Mouse (Mus musculus) testis, adult 2 months (tissue): Measurements from ENCODE around the gene Napsa. TPM values are rescaled to one million over a fixed set of nuclear protein-coding genes. Genes with fewer than 3 reads are reported as not detected.

ENCODE experiments used
- H3K27ac ChIP-seq: fragments of 200-500 bp; 2 replicates; pipeline ENCODE4 v1.5.1; 2012; ENCODE audit warnings: low read depth, low read length; ENCODE audit not compliant: control insufficient read depth, insufficient read depth
- H3K27me3 ChIP-seq: fragments of 200-500 bp; 2 replicates; pipeline ENCODE4 v1.6.1; 2012; ENCODE audit warnings: mild to moderate bottlenecking, low read length, moderate library complexity; ENCODE audit not compliant: control insufficient read depth, insufficient read depth
- H3K36me3 ChIP-seq: fragments of 200-500 bp; 2 replicates; pipeline ENCODE4 v1.6.1; 2012; ENCODE audit warnings: mild to moderate bottlenecking, low read length; ENCODE audit not compliant: control insufficient read depth, insufficient read depth
- H3K4me1 ChIP-seq: fragments of 200-500 bp; 2 replicates; pipeline ENCODE4 v1.6.1; 2012; ENCODE audit warnings: low read length; ENCODE audit not compliant: control insufficient read depth, insufficient read depth
- H3K4me3 ChIP-seq: fragments of 200-500 bp; 2 replicates; pipeline ENCODE4 v1.5.1; 2012; ENCODE audit warnings: low read depth, mild to moderate bottlenecking, low read length, moderate library complexity, mixed read lengths; ENCODE audit not compliant: control insufficient read depth
- CTCF ChIP-seq: fragments of 200-500 bp; IDR thresholded peaks from 2 replicates; pipeline ENCODE4 v1.5.1; 2012; ENCODE audit warnings: low read depth, mild to moderate bottlenecking, inconsistent platforms, low read length, moderate library complexity; ENCODE audit not compliant: control insufficient read depth, insufficient read depth, insufficient replicate concordance
- POLR2A ChIP-seq: fragments of 200-500 bp; IDR thresholded peaks from 2 replicates; pipeline ENCODE4 v1.6.1; 2012; ENCODE audit warnings: low read depth, mild to moderate bottlenecking, inconsistent platforms, low read length, moderate library complexity; ENCODE audit not compliant: control insufficient read depth
- polyA plus RNA-seq: library from polyadenylated mRNA; depleted of rRNA; stranded (reverse); fragments of >200 nt; gene quantifications from 2 replicates; pipeline ENCODE4 v1.2.3, GENCODE M21; 2012

Gene Napsa
- polyA plus RNA-seq, 1 experiment, result 0.67 TPM

DNA sequence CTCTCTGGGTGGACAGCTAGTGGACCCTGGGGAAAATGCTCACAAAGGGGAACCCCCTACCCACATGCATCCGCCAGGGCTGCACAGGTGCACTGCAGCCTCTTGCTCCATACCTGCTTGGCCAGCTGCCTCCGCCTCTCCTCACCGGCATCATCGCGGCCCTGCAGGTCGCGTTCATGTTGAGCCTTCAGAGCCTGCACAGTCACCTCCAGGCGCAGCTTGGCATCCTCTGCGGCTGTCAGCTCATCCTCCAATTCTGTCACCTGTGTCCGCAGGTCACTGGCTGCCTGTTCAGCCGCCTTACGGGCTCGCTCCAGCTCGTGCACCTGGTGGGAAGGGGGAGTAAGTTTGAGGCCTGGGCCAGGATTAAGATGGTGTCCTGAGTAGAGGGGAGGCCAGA lies 43.8 kb downstream of the Napsa start:
- no peak overlapping the region for H3K4me3 ChIP-seq

DNA sequence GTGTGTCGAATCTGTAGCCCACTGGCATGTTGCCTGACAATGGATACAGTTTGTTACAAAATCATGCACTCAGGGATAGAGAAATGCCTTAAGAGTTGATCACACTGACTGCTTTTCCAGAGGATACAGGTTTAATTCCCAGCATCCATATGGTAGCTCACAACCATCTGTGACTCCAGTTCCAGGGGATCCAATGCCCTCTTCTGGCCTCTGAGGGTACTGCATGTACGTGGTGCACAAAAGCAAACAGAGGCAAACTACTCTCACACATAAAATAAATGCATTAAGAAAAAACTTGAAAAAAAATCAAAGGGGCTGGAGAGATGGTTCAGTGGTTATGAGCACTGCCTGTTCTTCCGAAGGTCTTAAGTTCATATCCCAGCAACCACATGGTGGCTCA lies 44.9 kb downstream of the Napsa start:
- no peak overlapping the region for H3K4me3 ChIP-seq
- no peaks in the 10 kb centered on the region for H3K36me3 ChIP-seq
- H3K27ac ChIP-seq, result no peak overlapping the region
- H3K4me1 ChIP-seq, result no peaks in the 10 kb centered on the region; the same call in 1 of the 2 replicates
- TF ChIP-seq POLR2A, result no peak
- TF ChIP-seq CTCF, result peak; percentile 29; the same call in 1 of the 2 replicates
- H3K27me3 ChIP-seq, result no peaks in the 10 kb centered on the region

More for the DNA sequence above, 43.8 kb downstream of the Napsa start:
- Histone ChIP-seq H3K4me1 (no peaks in the 10 kb centered on the region; the same call in 1 of the 2 replicates), H3K36me3 (no peaks in the 10 kb centered on the region), H3K27me3 (no peaks in the 10 kb centered on the region), H3K27ac (no peak overlapping the region)
- TF ChIP-seq CTCF (no peak), POLR2A (no peak)

DNA sequence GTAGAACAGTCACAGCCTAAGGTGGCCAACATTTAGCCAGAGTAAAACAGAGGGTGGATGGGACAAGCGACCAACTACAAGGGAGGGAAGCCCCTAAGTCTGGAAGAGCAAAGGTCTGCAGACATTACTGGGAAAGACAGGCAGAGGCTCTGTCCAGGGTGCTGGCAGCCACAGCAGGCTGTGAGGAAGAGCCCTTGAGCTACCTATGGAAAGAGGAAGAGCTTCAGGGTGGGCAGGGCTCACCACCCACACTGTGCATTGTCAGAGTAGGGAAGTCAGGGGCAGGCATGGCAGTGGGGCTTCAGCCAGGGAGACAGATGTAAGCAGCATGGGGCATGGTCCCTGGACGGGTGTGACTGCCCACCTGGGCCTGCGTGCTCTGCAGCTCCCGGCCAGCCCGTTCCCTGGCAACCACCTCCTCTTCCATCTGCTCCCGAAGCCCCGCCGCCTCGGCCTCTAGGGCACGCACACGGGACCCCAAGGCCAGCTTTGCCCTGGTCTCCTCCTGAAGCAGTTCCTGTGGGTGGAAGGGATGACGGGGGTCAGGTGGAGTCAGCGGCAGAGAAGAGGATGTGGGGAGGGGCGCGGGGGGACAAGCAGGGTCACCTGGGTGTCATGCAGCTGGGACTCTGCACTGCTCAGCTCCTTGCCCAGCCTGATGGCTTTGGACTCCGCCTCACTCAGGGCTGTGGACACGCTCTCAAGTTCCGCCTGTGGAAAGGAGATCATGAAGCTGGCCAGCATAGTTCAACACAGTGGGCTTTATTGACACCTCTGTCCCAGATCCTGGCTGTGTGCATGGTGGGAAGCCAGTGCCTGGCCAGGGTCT lies 51.7 kb downstream of the Napsa start:
- Histone ChIP-seq H3K27ac (no peak overlapping the region), H3K4me3 (no peak overlapping the region), H3K36me3 (no peaks in the 10 kb centered on the region), H3K4me1 (no peaks in the 10 kb centered on the region), H3K27me3 (no peaks in the 10 kb centered on the region)
- TF ChIP-seq CTCF (no peak), POLR2A (no peak)

DNA sequence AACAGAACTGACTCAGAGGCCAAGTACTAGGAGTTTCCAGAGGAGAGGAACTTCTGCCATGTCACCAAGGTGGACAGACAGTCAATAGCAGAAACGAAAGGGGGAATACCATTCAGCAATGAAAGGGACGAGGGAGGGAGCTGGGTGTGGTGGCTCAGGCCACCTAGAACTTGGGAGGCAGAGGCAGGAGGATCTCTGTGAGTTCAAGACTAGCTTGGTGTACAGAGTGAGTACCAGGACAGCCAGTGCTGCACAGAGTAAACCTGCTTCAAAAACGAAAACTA lies 52.3 kb downstream of the Napsa start:
- Histone ChIP-seq H3K27ac (no peak overlapping the region), H3K27me3 (no peaks in the 10 kb centered on the region), H3K36me3 (no peaks in the 10 kb centered on the region), H3K4me1 (no peaks in the 10 kb centered on the region), H3K4me3 (no peak overlapping the region)
- TF ChIP-seq CTCF, result no peak
- TF ChIP-seq POLR2A, result no peak

DNA sequence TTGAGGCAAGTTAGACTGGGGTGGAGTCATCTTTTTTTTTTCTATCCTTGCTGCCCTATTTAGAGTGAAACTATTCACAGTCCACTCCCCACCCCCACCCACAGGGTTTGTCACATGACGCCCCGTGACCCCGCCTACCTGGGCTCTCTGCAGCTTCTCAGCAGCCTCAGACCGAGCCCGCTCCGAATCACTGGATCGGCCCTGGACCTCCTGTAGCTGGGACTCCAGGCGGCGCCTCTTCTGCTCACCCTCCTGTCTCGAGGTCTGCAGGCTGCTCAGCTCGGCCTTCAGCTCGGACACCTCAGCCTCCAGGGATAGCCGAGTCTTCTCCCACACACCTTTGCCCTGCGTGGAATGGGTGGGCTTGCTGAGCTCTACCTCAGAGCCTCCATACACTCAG lies 52.6 kb downstream of the Napsa start:
- Histone ChIP-seq H3K27me3 (no peaks in the 10 kb centered on the region), H3K27ac (no peak overlapping the region), H3K4me3 (no peak overlapping the region), H3K36me3 (no peaks in the 10 kb centered on the region), H3K4me1 (peaks cover under 1% of the 10 kb centered on the region; the same call in 1 of the 2 replicates)
- TF ChIP-seq POLR2A, result no peak
- TF ChIP-seq CTCF, result no peak

DNA sequence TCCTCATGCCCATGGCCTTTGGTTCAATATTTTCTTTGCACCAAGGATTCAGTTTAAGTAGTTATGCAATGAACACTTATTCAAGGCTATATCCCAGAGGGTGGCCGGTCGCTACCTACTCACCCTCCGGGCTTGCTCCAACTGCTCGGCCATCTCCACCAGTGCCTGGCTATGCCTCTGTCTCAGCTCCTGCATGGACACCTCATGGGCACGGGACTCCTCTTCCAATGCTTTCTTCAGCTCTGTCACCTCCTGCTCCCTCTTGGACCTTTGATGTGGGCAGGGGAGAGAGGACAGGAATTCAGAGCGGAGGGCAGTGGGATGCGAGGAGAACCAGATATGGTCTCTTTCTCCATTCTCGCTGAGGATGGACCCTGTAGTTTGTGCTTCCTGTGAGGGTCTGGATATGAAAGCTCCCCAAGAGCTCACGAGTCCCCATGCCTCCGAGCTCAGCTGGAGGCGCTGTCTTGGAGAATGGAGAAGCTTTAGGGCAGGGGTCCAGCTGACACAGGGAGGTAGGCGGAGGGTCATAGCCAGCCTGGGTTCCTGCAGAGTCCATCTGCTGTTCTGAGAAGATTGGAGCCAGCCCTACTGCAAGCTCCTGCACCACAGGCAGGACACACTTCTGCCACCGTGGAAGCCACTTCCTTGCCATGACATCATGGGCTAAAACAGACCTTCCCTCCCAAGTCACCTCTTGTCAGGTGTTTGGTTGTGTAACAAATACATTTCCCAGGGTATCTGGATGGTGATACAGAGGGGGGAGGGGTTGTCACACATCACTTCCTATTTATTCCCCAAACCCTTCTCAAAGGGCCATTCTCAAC lies 53.3 kb downstream of the Napsa start:
- TF ChIP-seq POLR2A, result no peak
- TF ChIP-seq CTCF, result no peak
- H3K27me3 ChIP-seq, result no peaks in the 10 kb centered on the region

DNA sequence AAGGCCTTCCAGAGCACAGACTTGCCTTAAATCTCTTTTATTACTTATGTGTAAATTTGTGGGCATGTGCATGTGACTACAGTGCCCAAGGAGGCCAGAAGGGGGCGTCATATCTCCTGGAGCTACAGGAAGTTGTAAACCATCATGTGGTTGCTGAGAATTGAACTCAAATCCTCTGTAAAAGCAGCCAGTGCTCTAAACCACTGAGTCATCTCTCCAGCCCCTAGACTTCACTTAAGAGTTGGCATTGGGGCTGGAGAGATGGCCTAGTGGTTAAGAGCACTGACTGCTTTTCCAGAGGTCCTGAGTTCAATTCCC lies 53.8 kb downstream of the Napsa start:
- TF ChIP-seq POLR2A (no peak), CTCF (no peak)
- Histone ChIP-seq H3K4me3 (no peak overlapping the region), H3K4me1 (peaks cover 6% of the 10 kb centered on the region; the same call in 1 of the 2 replicates), H3K36me3 (no peaks in the 10 kb centered on the region), H3K27me3 (no peaks in the 10 kb centered on the region), H3K27ac (no peak overlapping the region)

More for the DNA sequence above, 53.3 kb downstream of the Napsa start:
- Histone ChIP-seq H3K4me1 (peaks cover 4% of the 10 kb centered on the region; the same call in 1 of the 2 replicates), H3K27ac (no peak overlapping the region), H3K36me3 (no peaks in the 10 kb centered on the region), H3K4me3 (no peak overlapping the region)

DNA sequence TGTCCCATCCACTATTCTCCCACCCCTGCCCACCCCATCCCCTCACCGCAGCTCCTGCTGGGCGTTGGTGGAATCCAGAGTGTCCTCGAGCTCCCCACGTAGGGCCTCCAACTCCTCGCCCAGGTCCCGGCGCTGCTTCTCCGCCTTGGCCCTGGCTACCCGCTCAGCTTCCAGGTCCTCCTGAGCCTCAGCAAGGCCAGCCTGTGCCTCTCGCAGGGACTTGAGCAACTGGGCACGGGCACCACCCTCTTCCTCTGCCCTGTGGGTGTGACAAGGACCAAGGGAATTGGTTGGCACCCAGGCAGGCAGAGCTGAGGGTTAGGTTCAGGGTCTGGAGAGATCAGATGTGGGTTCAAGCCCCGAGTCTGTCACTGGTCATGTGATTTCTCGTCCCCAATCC lies 54.8 kb downstream of the Napsa start:
- peaks cover 6% of the 10 kb centered on the region; the same call in 1 of the 2 replicates for H3K4me1 ChIP-seq
- H3K36me3 ChIP-seq, result no peaks in the 10 kb centered on the region
- no peak overlapping the region for H3K4me3 ChIP-seq
- TF ChIP-seq POLR2A, result no peak
- TF ChIP-seq CTCF, result no peak
- no peak overlapping the region for H3K27ac ChIP-seq
- no peaks in the 10 kb centered on the region for H3K27me3 ChIP-seq
